Mouse (Mus musculus) neural tube, embryonic 10.5 days (tissue): ENCODE measurements around the gene Olfr934.

Source experiments
- DNase-seq: peaks from one replicate; pipeline ENCODE4 v3.0.0-alpha.2; 2017; ENCODE audit warnings: low spot score; ENCODE audit errors: extremely low spot score

Olfr934 gene

GRCm38 (mm10) chr9:38988215-38988614 is at the start of gene Olfr934:
Gene Olfr934, minus strand, starts transcription at chr9:38988315.
- DNase-seq = no peak

GRCm38 (mm10) chr9:39023277-39023676 is 35.2 kb upstream of the Olfr934 start, which contains the start of gene Olfr146:
Gene Olfr146, minus strand, starts transcription at chr9:39023377.
- no peak for DNase-seq

GRCm38 (mm10) chr9:38999583-38999982 is 11.5 kb upstream of the Olfr934 start, which contains the start of gene Olfr935:
Gene Olfr935, minus strand, starts transcription at chr9:38999683.
- no peak for DNase-seq

- no peak for DNase-seq
Measured at GRCm38 (mm10) chr9:38972013-38972412, 16.1 kb downstream of the Olfr934 start, which contains the start of gene Olfr933. Gene Olfr933, plus strand, starts transcription at chr9:38972313.

GRCm38 (mm10) chr9:38954124-38954416 is 34.0 kb downstream of the Olfr934 start:
- DNase-seq = no peak

- DNase-seq = no peak
Measured at GRCm38 (mm10) chr9:38953401-38954123, 34.6 kb downstream of the Olfr934 start.
